Mouse (Mus musculus) urinary bladder, postnatal 14 days (tissue): ENCODE results near the gene Msx2.

Experiments
- DNase-seq: peaks from one replicate; pipeline ENCODE4 v3.0.0; 2021; ENCODE audit warnings: low spot score

Msx2 gene

DNA sequence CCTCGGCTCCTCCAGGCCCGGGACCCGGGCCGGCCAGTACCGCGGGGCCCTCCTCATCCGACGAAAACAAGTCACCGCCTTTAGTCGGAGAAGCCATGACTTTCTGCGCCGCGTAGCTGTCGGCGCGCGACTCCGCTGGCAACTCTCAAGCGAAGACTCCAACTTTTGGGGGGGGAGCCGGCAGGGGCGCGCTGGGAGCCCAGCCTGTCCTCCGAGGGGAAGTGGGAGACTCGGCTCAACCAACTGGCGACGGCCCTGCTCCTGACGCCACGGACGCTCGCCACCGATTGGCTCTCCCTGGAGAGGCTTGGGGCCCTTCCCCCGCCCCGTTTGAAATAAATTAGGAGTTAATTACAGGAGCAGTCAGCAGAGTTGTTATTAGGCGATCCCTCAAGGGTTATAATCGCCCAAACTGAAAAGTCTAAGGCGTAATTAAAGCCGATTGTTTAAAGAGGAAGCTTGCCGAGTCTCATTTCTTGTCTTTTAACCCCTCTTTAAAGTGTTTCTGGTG is at the start of gene Msx2:
Gene Msx2, minus strand, starts transcription at position 461 of the 511 bp plus-strand sequence.
- peak; percentile 93 for DNase-seq

DNA sequence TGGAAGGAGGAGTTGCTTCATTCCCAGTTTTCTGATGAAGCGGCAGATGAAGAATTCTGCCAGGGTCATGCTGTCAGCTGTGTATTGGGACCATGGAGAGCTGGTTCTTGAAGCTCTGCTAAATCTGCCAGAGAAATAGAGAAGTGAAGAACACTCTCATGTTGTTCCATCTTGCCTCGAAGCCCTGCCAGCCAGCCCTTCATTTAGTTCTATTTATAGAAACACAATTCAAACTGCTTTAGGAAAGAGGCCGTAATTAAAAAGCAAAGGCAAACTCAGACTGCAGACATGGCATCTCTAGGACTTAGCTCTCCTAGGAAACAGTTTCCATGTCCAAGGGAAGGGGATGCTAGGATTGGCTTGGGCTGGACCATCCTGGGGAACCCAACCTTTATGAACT is 48.6 kb upstream of the Msx2 start:
- no peak for DNase-seq

DNA sequence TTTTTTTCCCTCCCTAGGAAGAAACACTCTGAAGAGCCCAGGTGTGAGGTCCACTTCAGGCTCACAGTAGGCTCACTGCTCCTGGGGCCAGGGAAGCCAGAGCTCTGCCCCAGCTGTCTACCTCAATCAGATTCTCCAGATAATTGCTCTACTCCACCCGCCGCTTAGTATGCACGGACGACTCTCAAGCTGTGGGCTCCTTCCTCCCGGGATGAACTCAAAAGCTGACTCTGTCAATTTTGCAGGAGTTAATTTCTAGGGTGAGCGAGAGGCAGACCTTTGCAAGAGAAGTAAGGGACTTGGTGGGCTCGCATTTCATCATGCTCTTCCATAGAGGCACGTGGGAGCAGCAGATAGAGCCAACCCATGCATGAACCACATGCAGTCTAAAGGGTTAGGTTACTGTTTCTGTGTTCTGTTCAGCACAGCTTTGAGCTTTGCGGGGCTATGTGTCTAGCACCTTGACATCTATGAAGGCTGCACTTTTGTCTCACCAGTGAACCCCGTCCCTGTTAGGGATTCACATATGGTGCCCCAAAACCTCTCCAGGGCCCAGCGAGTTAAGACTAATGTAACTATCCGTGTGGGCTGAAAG is 47.6 kb upstream of the Msx2 start:
- no peak for DNase-seq

DNA sequence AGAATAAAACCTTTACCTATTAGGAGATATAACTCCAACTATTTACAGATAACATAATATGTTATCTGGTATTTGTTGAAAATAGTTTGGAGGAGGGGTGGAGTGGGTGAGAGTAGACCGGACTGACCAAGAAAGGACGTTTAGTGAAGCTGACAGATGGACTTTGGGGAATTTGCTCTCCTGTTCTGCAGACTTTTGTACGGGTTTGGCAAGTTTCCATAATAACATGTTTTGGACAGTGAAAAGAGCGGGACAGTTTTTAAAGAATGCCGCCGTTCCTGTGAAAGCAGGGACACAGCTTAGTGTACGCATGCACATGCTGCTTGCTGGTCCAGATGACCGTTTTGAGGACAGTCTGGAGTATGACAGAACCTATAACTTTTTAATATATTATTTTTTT is 46.9 kb upstream of the Msx2 start:
- DNase-seq, result no peak

DNA sequence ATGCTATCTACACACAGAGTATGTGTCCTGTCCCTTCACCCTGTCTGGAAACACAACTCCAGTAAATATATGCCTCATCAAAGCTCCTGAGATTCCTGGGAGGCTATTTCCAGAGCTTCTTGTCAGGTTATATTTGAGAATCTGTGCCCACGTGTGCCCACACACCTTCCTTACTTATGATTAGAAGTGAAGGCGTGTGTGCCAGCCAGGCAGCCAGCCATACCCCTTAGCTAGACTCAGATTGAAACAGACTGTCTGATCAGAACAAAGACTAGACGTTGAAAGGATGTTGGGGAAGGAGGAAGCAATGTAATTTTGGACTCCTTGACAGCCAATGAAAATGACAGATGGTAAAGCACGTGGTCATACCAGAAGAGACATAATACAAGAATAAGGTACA is 45.4 kb upstream of the Msx2 start:
- no peak for DNase-seq

DNA sequence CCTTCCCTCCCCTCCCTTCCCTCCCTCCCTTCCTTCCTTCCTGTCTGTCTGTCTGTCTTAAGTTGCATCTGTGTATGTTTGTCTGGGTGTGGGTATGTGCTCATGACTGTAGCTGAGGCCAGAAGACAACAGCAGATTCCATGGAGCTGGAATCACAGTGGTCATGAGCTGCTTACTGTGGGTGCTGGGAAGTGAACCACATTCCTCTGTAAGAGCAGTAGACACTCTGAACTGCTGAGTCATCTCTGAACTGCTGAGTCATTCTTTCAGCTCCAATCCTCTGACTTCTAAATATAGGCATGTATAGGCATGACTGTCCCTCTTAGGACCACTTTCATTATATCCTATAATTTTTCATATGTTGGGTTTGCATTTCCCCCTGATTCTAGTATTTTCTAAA is 41.7 kb upstream of the Msx2 start:
- DNase-seq, result no peak

DNA sequence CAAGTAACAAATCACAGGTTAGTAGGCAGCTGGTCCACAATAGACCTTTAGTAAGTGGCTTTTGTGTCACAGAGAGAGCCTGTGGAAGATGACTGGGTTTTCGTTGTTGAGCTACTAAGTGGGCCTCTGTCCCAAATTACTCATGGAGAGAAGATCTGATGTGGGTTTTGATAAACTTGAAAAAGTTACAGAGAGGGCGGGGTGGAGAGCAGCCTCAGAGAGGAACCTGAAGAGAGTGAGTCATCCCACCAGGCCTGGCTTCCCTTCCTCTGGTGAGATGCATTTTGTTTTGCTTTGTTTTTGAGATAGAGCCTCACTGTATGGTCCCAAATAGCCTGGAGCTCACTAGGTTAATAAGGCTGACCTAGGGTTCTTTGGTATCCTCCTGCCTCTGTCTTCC is 38.5 kb upstream of the Msx2 start:
- peak; percentile 31 for DNase-seq

DNA sequence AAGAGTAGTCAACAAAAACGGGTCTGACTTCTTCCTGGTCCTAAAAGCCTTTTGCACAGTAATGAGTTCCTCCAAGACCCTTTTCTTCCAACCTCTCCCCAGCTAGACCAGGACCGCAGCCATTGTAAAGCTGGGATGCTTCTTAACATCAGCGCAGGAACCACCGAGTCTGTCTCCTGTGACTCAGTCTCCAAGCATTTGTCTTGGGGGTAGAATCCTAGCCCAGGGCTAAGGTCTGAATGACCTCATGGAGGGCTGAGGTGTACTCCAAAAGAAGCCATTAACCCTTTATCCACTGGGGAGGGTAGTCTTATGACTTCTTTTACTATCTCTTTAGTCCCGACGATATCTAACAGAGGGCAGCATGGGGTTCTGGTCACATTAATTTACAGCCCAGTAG is 29.5 kb upstream of the Msx2 start:
- DNase-seq, result no peak

DNA sequence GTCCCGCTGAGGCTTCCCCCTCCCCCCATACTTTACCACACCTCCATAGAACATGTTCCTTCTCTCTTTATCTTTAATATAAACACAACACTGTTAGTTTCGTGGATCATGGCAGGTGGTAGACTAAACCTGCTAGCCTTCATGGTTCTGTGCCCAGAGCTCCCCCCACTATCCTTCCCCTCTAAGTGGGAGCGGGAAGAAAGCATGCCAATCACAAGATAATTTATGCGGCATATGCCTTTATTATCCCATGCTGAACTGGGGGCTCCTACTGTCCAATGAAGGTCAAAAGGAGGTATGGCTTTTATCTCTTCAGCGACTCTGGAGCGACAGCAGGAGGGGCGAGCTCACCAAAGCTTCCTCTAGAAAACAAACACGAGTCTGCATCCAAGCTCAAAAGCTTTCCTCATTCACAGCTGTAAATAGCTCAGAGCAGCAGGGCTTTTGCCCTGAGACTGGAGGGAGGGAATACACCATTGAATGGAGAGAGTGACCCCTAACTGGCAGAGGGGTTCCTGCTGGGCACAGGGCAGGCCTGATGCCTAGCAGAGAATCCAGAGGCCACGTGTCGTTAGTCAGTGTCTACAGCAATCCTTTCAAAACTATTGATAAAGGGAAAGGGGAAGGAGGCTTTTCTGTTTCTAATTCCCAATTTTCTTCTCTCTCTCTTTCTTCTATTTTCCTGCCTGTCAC is 28.8 kb upstream of the Msx2 start:
- no peak for DNase-seq

DNA sequence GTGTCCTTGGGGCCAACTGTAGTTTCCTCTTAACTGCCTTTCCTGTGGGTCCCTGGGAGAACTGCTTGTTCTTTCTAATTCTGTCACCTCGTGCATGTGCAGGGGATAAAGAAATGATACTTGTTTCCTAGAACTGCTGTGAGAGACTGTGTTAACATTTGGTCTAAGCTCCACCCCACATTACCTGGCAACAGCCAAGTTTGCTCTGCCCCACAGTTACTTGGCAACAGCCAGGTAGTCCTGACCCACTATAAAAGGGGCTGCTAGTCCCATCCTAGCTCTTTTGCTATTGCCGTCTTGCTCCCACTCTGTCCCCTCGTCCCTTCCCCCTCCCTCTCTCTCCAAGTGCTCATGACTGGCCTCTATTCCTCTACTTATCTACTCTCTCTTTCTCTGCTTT is 28.2 kb upstream of the Msx2 start:
- DNase-seq, result no peak

DNA sequence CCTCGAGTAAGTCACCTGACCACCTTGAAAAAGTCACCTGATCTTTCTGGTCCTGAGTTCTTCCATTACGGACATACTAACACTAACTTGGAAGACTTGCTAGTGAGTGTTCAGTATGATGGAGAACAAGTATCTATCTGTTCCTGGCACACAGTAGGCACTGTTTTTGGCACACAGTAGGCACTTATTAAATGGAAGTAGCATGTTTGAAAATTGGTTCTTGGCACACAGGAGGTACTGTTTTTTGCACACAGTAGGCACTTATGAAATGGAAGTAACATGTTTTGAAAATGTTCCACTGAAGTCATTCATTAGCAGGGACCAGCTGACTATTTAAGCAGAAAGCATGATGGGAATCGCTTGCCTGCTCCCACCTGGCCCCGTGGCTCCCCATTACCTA is 13.6 kb upstream of the Msx2 start:
- DNase-seq, result no peak

DNA sequence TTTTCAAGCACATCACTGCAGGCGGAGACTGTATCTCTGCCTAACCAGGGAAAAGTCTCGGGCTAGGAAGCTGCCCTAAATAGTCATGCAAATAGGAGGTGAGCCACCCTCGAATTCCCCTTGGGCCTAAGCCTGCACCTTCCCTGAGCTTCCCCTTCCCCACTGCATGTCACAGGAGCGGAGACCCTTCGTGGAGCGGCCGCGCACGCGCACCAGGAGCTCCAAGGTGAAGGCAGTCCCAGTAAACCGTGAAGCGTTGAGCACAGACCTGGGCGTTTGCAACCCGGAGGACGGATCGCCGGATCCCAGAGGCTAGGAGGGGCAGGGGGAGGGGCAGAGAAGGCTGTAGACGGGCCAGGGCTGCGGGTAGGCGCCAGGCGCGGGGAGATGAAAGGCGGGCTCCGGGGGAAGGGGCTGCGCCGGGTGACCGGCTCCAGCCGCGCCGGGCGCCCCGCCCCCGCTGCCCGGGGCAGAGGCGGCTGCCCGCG is 2.9 kb upstream of the Msx2 start:
- peak; percentile 73 for DNase-seq

DNA sequence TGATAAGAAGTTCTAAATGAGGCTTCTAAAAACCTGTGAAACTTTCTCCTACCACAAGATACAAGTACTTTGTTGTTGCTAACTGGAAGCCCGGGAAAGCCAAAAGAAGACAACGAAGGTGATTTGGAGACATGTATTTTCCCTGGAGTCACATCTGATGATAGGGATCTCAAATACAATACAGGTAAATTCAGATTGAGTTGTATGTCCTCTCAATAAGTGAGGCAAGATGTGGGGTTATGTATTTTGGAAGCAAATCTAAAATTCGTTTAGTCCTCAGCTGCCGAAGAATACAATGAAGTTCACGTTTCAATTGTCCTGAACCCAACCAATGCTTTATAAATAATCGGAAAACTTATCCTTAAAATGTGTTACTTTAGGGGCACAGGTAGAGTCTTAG is 1.6 kb upstream of the Msx2 start:
- DNase-seq, result no peak

DNA sequence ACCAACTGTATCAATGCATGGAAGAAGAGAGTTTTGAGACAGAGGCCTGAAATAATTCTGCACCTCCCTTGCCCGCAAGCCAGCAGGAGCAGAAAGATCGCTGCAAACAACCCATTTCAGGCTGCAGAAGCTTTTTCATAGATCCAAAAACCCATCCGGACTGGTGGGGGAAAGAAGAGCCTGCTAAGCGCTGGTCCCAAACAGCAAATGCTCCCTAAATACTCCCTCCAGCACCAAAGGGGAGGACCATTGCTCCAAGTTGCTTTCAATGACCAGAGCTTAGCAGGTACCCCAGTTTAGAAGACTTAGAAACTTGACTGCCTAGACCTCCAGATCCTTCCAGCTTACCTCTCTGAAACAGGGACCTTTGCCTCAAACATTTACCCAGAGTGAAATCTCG is 1.1 kb upstream of the Msx2 start:
- DNase-seq, result no peak

DNA sequence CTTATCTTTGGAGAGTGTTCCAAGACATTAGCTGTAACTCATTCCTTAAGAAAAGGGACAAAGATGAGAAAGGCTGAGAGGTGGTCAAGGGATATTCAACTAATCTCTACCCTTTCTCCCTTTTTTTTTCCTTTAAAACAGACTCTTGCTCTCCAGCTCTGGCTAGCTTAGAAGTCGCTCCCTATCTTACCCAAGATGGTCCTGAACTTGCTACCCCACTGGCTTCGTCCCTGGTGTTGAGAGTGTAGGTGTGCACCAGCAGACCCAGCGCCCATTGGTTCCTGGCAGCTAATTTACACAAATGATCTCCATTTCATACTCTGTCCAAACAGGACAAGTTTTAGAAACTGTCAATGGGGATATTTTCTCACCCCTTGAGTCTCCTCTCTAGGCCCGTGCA is 417 bp upstream of the Msx2 start:
- DNase-seq, result no peak

DNA sequence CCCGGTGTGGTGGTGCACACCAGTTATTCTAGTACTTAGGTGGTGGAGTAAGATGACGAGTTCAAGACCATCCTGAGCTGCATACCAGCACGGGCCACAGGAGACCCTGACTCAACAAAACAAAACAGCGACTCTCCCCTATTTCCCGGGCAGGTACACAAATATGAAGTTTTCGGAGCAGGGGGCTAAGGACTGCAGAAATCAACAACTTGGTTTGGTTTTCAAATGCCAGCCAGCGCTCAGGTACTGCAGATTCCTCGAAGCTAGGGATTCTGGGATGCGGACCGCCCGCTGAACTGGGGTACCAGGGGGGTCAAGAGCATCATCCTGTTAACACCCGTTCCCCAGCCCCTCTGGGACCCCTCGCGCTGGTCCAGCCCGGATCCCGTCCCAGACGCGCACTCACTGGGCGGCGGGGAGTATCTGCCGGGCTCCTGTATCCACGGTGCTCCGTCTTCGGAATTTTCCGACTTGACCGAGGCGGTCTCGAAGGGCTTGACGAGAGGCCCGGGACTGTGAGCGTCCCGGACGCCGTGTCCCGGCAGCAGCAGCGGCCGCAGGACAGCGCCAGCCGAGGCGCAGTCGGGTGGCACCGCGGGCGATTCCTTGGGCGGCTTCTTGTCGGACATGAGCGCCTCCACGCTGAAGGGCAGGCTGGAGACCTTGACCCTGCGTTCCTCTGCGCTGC is 804 bp downstream of the Msx2 start:
- DNase-seq, result no peak

DNA sequence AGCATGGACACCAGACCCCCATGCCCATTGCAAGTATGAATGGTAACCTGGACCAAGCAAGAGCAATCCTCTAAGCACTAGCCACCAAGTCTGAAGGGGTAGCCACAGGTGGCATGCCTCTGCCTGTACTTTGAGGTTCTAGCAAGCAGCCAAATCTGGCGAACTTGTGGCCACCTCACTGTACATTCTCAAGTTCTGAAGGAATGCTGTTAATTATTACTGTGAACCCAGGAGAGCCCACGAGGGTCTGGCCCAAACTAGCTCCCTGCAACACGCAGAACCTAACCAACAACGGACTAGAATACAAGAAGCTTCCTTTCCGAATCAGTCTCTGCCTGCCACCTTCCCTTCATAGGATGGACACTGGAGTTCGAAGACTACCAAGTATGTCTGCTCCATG is 1.5 kb downstream of the Msx2 start:
- no peak for DNase-seq

DNA sequence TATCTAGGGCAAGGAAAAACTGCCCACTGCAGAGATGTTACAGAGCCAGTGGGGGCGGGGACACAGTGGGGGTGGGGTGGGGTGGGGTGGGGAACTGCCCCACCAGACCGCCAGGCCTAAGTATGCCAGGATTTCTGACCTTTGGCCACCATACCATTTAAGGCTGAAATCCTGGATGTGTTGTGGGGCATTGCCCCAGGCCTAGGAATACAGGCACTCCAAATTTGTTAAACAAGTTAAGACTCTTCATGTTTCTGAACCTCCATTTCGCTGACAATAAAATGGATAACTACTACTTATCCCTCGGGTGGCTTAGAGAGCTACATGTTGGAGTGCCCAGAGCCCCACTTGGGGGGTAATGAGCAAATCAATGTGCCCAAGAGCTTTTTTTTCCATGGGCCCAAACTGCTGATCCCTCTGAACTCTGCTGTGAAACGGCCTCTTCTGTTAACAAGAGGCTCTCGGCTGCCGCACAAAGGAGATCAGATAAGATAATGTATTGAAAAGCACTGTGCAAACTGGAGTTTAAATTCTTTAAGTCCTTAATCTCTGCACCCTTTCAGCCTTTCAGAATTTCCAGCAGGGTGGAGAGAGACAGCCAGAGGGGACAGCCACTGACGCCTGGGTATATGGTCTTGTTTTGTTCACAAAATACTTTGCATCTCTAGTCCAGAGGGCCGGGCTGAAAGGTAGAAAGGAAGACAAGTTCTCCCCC is 2.3 kb downstream of the Msx2 start:
- no peak for DNase-seq

DNA sequence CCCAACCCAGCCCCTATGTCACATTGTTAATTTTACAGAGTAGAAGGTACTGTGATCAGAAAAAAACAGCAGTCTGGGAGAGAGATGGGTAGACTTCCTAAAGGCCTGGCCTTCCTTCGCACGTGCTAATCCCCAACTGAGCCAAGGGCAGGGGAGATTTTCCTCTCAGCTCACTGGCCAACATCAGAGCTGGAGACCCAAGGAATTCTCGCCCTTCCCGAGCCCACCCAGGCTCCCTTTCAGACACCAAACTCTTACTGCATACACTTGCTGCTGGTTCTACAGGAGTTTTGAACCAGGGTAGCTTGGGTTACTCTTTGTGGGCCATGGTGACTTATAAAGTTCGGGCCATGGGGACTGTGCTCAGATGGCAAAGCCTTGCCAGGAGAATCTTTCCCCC is 3.1 kb downstream of the Msx2 start:
- DNase-seq, result no peak

DNA sequence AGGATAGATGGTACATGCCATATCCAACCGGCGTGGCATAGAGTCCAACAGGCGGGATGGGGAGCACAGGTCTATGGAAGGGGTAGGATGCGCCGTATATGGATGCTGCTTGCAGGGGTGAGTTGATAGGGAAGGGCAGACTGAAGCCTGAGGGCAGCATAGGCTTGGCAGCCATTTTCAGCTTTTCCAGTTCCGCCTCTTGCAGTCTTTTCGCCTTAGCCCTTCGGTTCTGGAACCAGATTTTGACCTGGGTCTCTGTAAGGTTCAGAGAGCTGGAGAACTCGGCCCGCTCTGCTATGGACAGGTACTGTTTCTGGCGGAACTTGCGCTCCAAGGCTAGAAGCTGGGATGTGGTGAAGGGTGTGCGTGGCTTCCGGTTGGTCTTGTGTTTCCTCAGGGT is 4.7 kb downstream of the Msx2 start:
- DNase-seq, result no peak

DNA sequence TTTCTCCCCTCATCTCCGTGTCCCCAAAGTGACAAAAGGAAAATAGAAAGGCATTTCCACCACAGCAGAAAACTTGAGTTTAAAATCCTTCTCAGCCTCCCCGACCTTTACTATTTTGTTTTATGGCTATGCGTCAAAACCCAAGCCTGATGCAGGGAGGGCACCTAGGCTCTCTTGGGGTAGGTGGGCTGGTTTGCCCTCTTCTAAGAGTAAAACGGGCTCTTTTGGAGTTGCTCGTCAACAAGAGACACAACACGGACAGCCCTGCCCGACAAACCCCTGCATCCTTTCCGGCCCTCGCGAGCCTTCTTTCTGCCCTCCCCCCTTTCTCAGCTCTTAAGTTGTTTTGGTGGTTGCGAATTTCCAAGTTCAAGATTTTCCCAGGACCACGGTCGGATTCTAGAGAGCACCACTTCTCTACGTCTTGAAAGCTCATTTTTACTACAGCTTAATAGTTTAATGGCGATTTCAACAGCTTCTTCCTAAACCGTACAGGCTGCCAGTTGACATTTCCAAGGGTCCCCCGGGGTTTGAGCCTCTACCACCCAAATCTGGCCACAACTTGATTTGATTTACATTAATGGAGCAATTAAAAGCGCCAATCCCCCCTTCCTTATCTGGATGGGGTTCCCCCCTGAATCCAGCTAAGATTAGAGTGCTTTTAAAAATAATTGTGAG is 6.5 kb downstream of the Msx2 start:
- DNase-seq, result no peak

DNA sequence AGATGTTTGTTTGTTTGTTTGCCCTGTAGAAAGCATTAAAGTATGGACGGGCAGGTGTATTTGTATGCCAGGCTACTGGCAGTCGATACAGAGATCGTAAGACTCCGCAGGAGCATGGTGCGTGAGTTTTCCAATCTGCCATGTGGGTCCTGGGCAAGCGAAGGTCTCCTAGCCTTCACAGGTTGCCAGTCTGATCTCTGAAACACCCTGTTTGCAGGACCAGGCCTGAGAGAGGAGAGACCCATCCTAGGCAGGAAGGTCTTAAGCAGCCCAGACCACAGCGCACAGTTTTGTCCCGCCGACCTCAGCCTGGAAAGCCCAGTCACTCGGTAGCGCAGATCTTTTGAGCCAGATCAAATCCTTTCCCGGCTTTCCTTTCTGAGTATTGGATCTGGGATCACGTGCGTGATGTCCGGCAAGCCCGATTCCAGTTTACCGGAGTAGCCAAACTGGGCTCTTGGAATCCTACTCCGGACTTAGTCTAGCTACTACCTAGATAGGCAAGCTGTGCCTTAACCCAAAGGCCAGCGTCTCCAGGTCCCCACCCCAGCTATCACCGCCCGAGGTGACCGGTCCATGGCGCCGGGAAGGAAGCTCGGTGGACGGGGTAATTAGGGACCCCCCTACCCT is 7.6 kb downstream of the Msx2 start:
- no peak for DNase-seq
